ENCODE assay signal across 20 mouse cellular contexts in the genomic region with DNA sequence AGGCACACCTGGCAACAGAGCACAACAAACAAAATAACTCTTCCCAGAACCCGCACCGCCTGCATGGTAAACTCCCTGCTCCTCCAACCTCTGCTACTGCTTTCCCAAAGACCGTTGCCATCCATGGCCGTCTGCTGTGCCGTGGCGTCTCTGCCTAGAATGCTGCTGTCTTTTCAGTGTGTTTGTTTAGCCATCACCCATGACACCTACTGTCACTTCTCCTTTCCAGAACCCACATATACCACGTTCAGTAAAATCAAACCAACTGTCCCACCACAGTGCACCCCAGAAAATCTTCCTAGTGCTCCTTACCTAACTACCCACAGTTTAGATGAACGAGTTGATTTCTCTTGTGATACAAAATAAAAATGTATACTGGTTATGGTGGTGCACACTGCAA. TPM values are rescaled to one million over a fixed set of nuclear protein-coding genes. Genes with fewer than 3 reads are reported as not detected.
A peak's percentile ranks its signal among the peaks of the same experiment; 100 is the strongest.
DNase-seq lines count a peak whose midpoint lies in the region; ATAC-seq and TF ChIP-seq lines count a peak whose summit lies in the region.
"Had no signal": no experiment of that assay in that cellular context is flagged by ENCODE, and none has a peak within 500 bp of the region (broad histone marks: within the 10 kb centered on the region; RNA-seq: fewer than 3 reads in every experiment).

No protein-coding gene starts in this region.

- no peak for ATAC-seq in liver, postnatal 0 days
- ATAC-seq in liver, embryonic 12.5 days, result no peak
- ATAC-seq in megakaryocyte, adult 5-6 weeks (ENCODE audit: poor library complexity, severe bottlenecking), result peak; percentile 67
- peak; percentile 65 for ATAC-seq in neutrophil, adult 5-6 weeks (ENCODE audit: extremely low read depth, insufficient number of reproducible peaks, low FRiP score, poor library complexity, severe bottlenecking)
- no peak for ATAC-seq in hindbrain, embryonic 13.5 days (ENCODE audit: low FRiP score)
- ATAC-seq: forebrain, postnatal 0 days had no signal

- dilution Hi-C loops in CH12.LX (cut with MboI; ENCODE audit: extremely low pct_ligation_motif_present, extremely low pct_unique_long_range_greater_than_20kb, low sequenced_read_pairs), result no loop called here

- H3K9ac ChIP-seq in liver, postnatal 0 days (replicated peaks), result no peak overlapping the region
- H3K9ac ChIP-seq in liver, embryonic 12.5 days, result no peak overlapping the region
- H3K9ac ChIP-seq in CH12.LX (ENCODE audit: insufficient read depth, low read depth), result no peak overlapping the region
- H3K9ac ChIP-seq in hindbrain, embryonic 13.5 days, result no peak overlapping the region
- H3K9ac ChIP-seq: embryonic facial prominence, embryonic 13.5 days; forebrain, embryonic 12.5 days; forebrain, postnatal 0 days; heart, embryonic 13.5 days; hindbrain, embryonic 14.5 days had no signal

- H3K9me3 ChIP-seq in liver, postnatal 0 days (ENCODE audit: low read length), result no peaks in the 10 kb centered on the region
- H3K9me3 ChIP-seq in liver, embryonic 12.5 days (replicated peaks), result no peaks in the 10 kb centered on the region
- H3K9me3 ChIP-seq in CH12.LX (replicated peaks; ENCODE audit: low read length), result peaks cover 5% of the 10 kb centered on the region
- H3K9me3 ChIP-seq in midbrain, embryonic 10.5 days (replicated peaks), result no peaks in the 10 kb centered on the region
- H3K9me3 ChIP-seq in hindbrain, embryonic 13.5 days, result no peaks in the 10 kb centered on the region
- H3K9me3 ChIP-seq: embryonic facial prominence, embryonic 13.5 days; forebrain, embryonic 12.5 days; heart, embryonic 13.5 days had no signal

- TF ChIP-seq CTCF in liver, postnatal 0 days (IDR thresholded peaks at IDR 0.05; ENCODE audit: low read depth), result no peak
- no peak for TF ChIP-seq CTCF in CH12.LX (conservative IDR thresholded peaks at IDR 0.05 in 1 of 2, IDR thresholded peaks at IDR 0.05 in 1 of 2; ENCODE audit: low read depth in 2 of 2, low read length in 2 of 2)

- peaks cover 33% of the 10 kb centered on the region for H3K4me1 ChIP-seq in liver, postnatal 0 days (ENCODE audit: insufficient read depth)
- H3K4me1 ChIP-seq in liver, embryonic 12.5 days, result peaks cover 51% of the 10 kb centered on the region
- peaks cover 46 to 83% of the 10 kb centered on the region in 2 experiments for H3K4me1 ChIP-seq in CH12.LX (ENCODE audit: control insufficient read depth in 1 of 2, insufficient read depth in 2 of 2)
- no peaks in the 10 kb centered on the region for H3K4me1 ChIP-seq in midbrain, embryonic 10.5 days
- peaks cover 19% of the 10 kb centered on the region; the same call in 1 of the 2 replicates for H3K4me1 ChIP-seq in hindbrain, embryonic 13.5 days (replicated peaks)
- H3K4me1 ChIP-seq: embryonic facial prominence, embryonic 13.5 days had no signal

- no peak overlapping the region for H3K4me2 ChIP-seq in liver, postnatal 0 days (ENCODE audit: low read depth, low read length)
- no peak overlapping the region for H3K4me2 ChIP-seq in liver, embryonic 12.5 days
- no peak overlapping the region for H3K4me2 ChIP-seq in CH12.LX (ENCODE audit: insufficient read depth, low read depth, poor library complexity, severe bottlenecking)
- H3K4me2 ChIP-seq in hindbrain, embryonic 13.5 days, result no peak overlapping the region
- H3K4me2 ChIP-seq: embryonic facial prominence, embryonic 13.5 days; forebrain, embryonic 12.5 days; heart, embryonic 13.5 days; hindbrain, embryonic 14.5 days had no signal

- WGBS in liver, postnatal 0 days (ENCODE audit: insufficient replicate concordance), result 57% methylated on average over 8 of the region's 8 CpGs
- 75% methylated on average over 8 of the region's 8 CpGs for WGBS in liver, embryonic 12.5 days (ENCODE audit: insufficient replicate concordance)
- 96% methylated on average over 8 of the region's 8 CpGs for WGBS in midbrain, embryonic 10.5 days
- 94% methylated on average over 8 of the region's 8 CpGs for WGBS in hindbrain, embryonic 13.5 days

- no peaks in the 10 kb centered on the region for H3K27me3 ChIP-seq in liver, postnatal 0 days (ENCODE audit: insufficient read depth, low read length)
- H3K27me3 ChIP-seq in liver, embryonic 12.5 days (replicated peaks), result no peaks in the 10 kb centered on the region
- H3K27me3 ChIP-seq in CH12.LX (replicated peaks), result no peaks in the 10 kb centered on the region
- no peaks in the 10 kb centered on the region for H3K27me3 ChIP-seq in midbrain, embryonic 10.5 days (ENCODE audit: low read depth, poor library complexity, severe bottlenecking)
- no peaks in the 10 kb centered on the region for H3K27me3 ChIP-seq in hindbrain, embryonic 13.5 days
- H3K27me3 ChIP-seq: embryonic facial prominence, embryonic 13.5 days; forebrain, embryonic 12.5 days; heart, embryonic 13.5 days had no signal

- peaks cover 6% of the 10 kb centered on the region; the same call in 1 of the 2 replicates for H3K36me3 ChIP-seq in liver, postnatal 0 days (replicated peaks; ENCODE audit: insufficient read depth, low read length)
- H3K36me3 ChIP-seq in liver, embryonic 12.5 days, result peaks cover 28% of the 10 kb centered on the region
- H3K36me3 ChIP-seq in CH12.LX (replicated peaks in 1 of 2; ENCODE audit: control insufficient read depth in 1 of 2, insufficient read depth in 1 of 2, low read length in 1 of 2), result peaks cover 33 to 64% of the 10 kb centered on the region in 2 experiments
- peaks cover 46% of the 10 kb centered on the region for H3K36me3 ChIP-seq in midbrain, embryonic 10.5 days
- peaks cover 15% of the 10 kb centered on the region for H3K36me3 ChIP-seq in hindbrain, embryonic 13.5 days

- TF ChIP-seq RAD21 in CH12.LX (IDR thresholded peaks at IDR 0.05; ENCODE audit: low read depth, low read length), result no peak

- intact Hi-C loops in heart, postnatal 10 days (cut with DNase I), result no loop called here

- peak; percentile 10; the same call in 1 of the 2 replicates for TF ChIP-seq POLR2A in CH12.LX (IDR thresholded peaks at IDR 0.05; ENCODE audit: low read depth, low read length)

- no peak for DNase-seq in liver, postnatal 0 days
- no peak for DNase-seq in CH12.LX (ENCODE audit: extremely low read depth)
- DNase-seq in heart, postnatal 10 days, result no peak
- DNase-seq in midbrain, embryonic 10.5 days (ENCODE audit: low spot score), result no peak
- DNase-seq: adrenal gland, adult 8-10 months; adrenal gland, postnatal 36 days; cerebellum, adult 2 months; cerebellum, postnatal 10 days; forebrain, postnatal 0 days; gastrocnemius, adult 2 months; gastrocnemius, postnatal 25 days; heart, adult 11 months had no signal

- peak overlapping the region; percentile 30; the same call in 1 of the 2 replicates for H3K27ac ChIP-seq in liver, postnatal 0 days (ENCODE audit: low read depth)
- no peak overlapping the region for H3K27ac ChIP-seq in liver, embryonic 12.5 days
- no peak overlapping the region for H3K27ac ChIP-seq in CH12.LX (ENCODE audit: insufficient read depth, low read depth)
- H3K27ac ChIP-seq in midbrain, embryonic 10.5 days (replicated peaks), result no peak overlapping the region
- H3K27ac ChIP-seq in hindbrain, embryonic 13.5 days, result no peak overlapping the region
- H3K27ac ChIP-seq: embryonic facial prominence, embryonic 13.5 days; forebrain, embryonic 12.5 days; gastrocnemius, adult 2 months; heart, embryonic 13.5 days; hindbrain, embryonic 14.5 days had no signal

- no peak overlapping the region for H3K4me3 ChIP-seq in liver, postnatal 0 days (ENCODE audit: low read depth, low read length)
- H3K4me3 ChIP-seq in liver, embryonic 12.5 days, result no peak overlapping the region
- H3K4me3 ChIP-seq in CH12.LX (replicated peaks in 1 of 3; ENCODE audit: low read depth in 2 of 3, low read length in 2 of 3, poor library complexity in 1 of 3), result no peak overlapping the region
- H3K4me3 ChIP-seq in midbrain, embryonic 10.5 days, result no peak overlapping the region
- no peak overlapping the region for H3K4me3 ChIP-seq in hindbrain, embryonic 13.5 days
- H3K4me3 ChIP-seq: embryonic facial prominence, embryonic 13.5 days; forebrain, embryonic 12.5 days; gastrocnemius, adult 2 months; heart, embryonic 13.5 days had no signal

- in situ Hi-C loops in CH12.LX (cut with MboI; ENCODE audit: low pct_ligation_motif_present, low pct_unique_long_range_greater_than_20kb, low sequenced_read_pairs), result no loop called here

- H3K79me2 ChIP-seq in CH12.LX (replicated peaks; ENCODE audit: control insufficient read depth, extremely low read depth, insufficient read depth, poor library complexity, severe bottlenecking), result peaks cover 99% of the 10 kb centered on the region

- no peak for TF ChIP-seq EP300 in liver, postnatal 0 days (IDR thresholded peaks at IDR 0.05; ENCODE audit: low read depth)
- peak; percentile 41 for TF ChIP-seq EP300 in CH12.LX (IDR thresholded peaks at IDR 0.05; ENCODE audit: low read length)

TF ChIP-seq in CH12.LX, 34 proteins besides CTCF, POLR2A, EP300 and RAD21 (continues in another document):
- TF ChIP-seq MEF2A (IDR thresholded peaks at IDR 0.05; ENCODE audit: borderline replicate concordance, low read depth, low read length), result no peak
- no peak for TF ChIP-seq ELF1 (IDR thresholded peaks at IDR 0.05; ENCODE audit: low read depth, low read length)
- no peak for TF ChIP-seq MAX (IDR thresholded peaks at IDR 0.05; ENCODE audit: low read length)

RNA-seq across cellular contexts. Expression of gene Grb2, which starts 31.7 kb away (rescaled TPM):
- polyA plus RNA-seq in liver, postnatal 0 days (2015; fragmentation: Nextera tagmentation; extraction: Ambion mirVana), result 40.4 and 45.6 TPM in 2 replicates
- 78.6 and 89.6 TPM in 2 replicates for polyA plus RNA-seq in liver, embryonic 12.5 days (2016; fragmentation: Nextera tagmentation; extraction: Ambion mirVana)
- total RNA-seq in CH12.LX (2012; rRNA removed), result 63.6 and 67.7 TPM in 2 replicates
- total RNA-seq in CH12.LX (2014; rRNA removed), result 110 and 117 TPM in 2 replicates
- polyA plus RNA-seq in CH12.LX (2012; ENCODE audit: insufficient read length, low read depth), result 228 and 241 TPM in 2 replicates
- total RNA-seq in megakaryocyte, adult 5-6 weeks (2015), result 109 TPM in 2 replicates
- 68.7 and 124 TPM in 2 replicates for total RNA-seq in megakaryocyte, adult 5-6 weeks (2017)
- 59.5 and 71.5 TPM in 2 replicates for total RNA-seq in neutrophil, adult 5-6 weeks (2017)
- 100 to 1,000 TPM; 122 to 144 TPM for total RNA-seq in heart, postnatal 10 days (2021)
- 81.7 and 88.3 TPM in 2 replicates for polyA plus RNA-seq in midbrain, embryonic 10.5 days (2016; fragmentation: Nextera tagmentation; extraction: Ambion mirVana)
- 184 and 196 TPM in 2 replicates for polyA plus RNA-seq in hindbrain, embryonic 13.5 days (2015; fragmentation: Nextera tagmentation; extraction: Ambion mirVana)

RNA-seq across cellular contexts. Expression of gene Slc25a19, which starts 48.6 kb away (rescaled TPM):
- 6.1 and 6.9 TPM in 2 replicates for polyA plus RNA-seq in liver, postnatal 0 days (2015; fragmentation: Nextera tagmentation; extraction: Ambion mirVana)
- polyA plus RNA-seq in liver, embryonic 12.5 days (2016; fragmentation: Nextera tagmentation; extraction: Ambion mirVana), result 15.7 and 17.2 TPM in 2 replicates
- total RNA-seq in CH12.LX (2012; rRNA removed) (277 and 312 TPM in 2 replicates), CH12.LX (2014; rRNA removed) (278 and 294 TPM in 2 replicates)
- polyA plus RNA-seq in CH12.LX (2012; ENCODE audit: insufficient read length, low read depth), result 374 and 398 TPM in 2 replicates
- 5.7 and 8.0 TPM in 2 replicates for total RNA-seq in megakaryocyte, adult 5-6 weeks (2015)
- total RNA-seq in megakaryocyte, adult 5-6 weeks (2017), result 13.7 and 25.5 TPM in 2 replicates
- total RNA-seq in neutrophil, adult 5-6 weeks (2017), result 51.0 and 53.3 TPM in 2 replicates
- total RNA-seq in heart, postnatal 10 days (2021), result 10 to 100 TPM; 40.3 to 41.1 TPM
- 24.9 and 25.8 TPM in 2 replicates for polyA plus RNA-seq in midbrain, embryonic 10.5 days (2016; fragmentation: Nextera tagmentation; extraction: Ambion mirVana)
- 35.6 and 41.1 TPM in 2 replicates for polyA plus RNA-seq in hindbrain, embryonic 13.5 days (2015; fragmentation: Nextera tagmentation; extraction: Ambion mirVana)

Comparison
In these comparisons a context has a peak if more than half of its experiments do, and no peak if none do; other contexts are left out.
1. ATAC-seq: peak in megakaryocyte, adult 5-6 weeks (single experiment) and neutrophil, adult 5-6 weeks (single experiment); none in liver, postnatal 0 days (single experiment), liver, embryonic 12.5 days (single experiment) and hindbrain, embryonic 13.5 days (single experiment).